Mouse (Mus musculus): ENCODE data around the gene Acin1.

DNA sequence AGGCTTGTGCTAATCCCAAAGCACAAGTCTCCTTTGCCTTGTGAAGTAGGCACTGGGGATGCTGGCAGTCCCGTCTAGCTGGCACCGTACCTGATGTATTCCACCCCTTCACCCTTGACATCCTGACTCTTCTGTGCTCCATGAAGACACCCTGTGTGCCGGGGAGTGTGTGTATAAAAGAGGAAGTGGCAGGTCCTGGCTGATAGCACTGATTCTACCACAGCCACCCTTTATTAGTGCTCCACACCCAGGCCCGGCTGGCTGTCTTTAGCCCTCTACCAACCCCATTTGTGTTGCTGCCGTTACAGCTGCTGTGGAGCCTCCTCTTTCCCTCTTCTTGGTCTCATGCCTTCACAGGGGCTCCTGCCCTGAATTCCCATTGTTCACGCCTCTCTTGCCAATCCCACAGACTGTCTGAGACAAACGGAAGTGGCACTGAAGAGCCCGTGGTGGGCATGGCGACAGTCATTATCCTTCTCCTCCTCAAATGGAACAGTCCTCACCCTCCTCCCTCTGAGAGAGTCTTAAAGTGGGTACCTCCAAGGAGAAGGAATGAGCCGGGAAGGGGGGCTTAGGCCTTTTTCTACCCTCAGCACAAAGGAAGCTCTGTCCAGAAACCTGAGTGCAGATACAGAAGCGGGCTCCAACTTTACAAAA is 56.0 kb downstream of the Acin1 start:
- TF ChIP-seq POLR2A (IDR thresholded peaks at IDR 0.05; ENCODE audit: low read depth, low read length) = no peak
- no peak for TF ChIP-seq CTCF (conservative IDR thresholded peaks at IDR 0.05; ENCODE audit: insufficient read depth, insufficient read length, low read depth, low read length)

Measured in kidney, adult 2 months (tissue).